Mouse (Mus musculus): ENCODE results near the gene Eva1a. TPM values are rescaled to one million over a fixed set of nuclear protein-coding genes. Genes with fewer than 3 reads are reported as not detected.

The Eva1a gene
- polyA plus RNA-seq (2012; rRNA removed; ENCODE audit: low replicate concordance), result 4.4 and 4.6 TPM in 2 replicates

GRCm38 (mm10) chr6:82040834-82041487, at the start of gene Eva1a:
Gene Eva1a (plus strand): TSS chr6:82041043.

Other genes with a start within 250 kb of the Eva1a start
- 0.36 and 0.51 TPM in 2 replicates for gene Gcfc2, start 117.4 kb upstream of the Eva1a start, polyA plus RNA-seq (2012; rRNA removed; ENCODE audit: low replicate concordance)
- gene Mrpl19, start 75.1 kb upstream of the Eva1a start, polyA plus RNA-seq (2012; rRNA removed; ENCODE audit: low replicate concordance), result 1.7 and 3.9 TPM in 2 replicates